Mouse (Mus musculus): ENCODE measurements around the gene Fam168a. TPM values are rescaled to one million over a fixed set of nuclear protein-coding genes. Genes with fewer than 3 reads are reported as not detected.
A peak's percentile ranks its signal among the peaks of the same experiment; 100 is the strongest.

Gene Fam168a
- polyA plus RNA-seq, 1 experiment from 2014 or later, result 13.2 TPM

DNA sequence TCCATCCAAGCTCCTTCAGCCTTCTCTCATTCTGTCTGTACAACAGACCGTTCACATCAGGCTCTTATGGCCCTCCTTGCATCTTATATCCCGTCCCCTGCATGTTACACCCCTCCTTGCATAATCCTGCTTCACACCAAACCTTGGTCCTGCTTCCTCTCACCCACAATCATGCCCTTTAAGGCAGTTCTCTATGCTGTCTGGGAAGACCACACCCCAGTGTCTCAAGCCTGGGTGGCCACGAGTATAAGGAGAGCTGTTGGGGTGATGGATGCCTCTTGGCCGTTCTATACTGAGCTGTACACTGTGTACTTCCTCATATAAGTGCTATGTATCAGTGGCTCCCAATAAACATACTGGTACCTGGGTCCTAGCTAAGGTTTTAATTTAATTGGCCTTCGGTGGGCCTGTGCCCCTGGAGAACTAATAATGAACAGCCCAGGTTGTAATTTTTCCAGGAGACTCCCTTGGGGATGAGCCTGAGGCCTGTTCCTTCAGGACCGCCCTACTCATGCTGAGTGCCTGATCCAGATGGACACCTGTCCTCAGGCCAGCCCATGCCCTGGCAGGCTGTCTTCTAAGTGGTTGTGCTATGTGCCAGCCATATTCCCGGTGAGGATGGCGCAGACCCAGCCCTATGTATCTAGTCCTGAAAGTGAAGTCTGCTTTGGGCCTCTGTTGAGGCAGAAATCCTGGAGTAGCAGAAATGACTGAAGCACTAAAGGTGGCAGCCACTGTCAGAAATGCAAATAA is 163.6 kb downstream of the Fam168a start:
- Histone ChIP-seq H3K4me2 (replicated peaks; ENCODE audit: low read depth) (no peak overlapping the region), H3K36me3 (ENCODE audit: control insufficient read depth, insufficient read depth) (no peaks in the 10 kb centered on the region; the same call in 1 of the 2 replicates), H3K4me3 (ENCODE audit: low read depth, low read length) (no peak overlapping the region), H3K27me3 (replicated peaks; ENCODE audit: control insufficient read depth, insufficient read depth, low read length) (no peaks in the 10 kb centered on the region), H3K9me3 (ENCODE audit: control insufficient read depth) (no peaks in the 10 kb centered on the region), H3K4me1 (replicated peaks; ENCODE audit: control insufficient read depth, insufficient read depth, low read length) (no peaks in the 10 kb centered on the region), H3K9ac (ENCODE audit: low read depth, low read length) (no peak overlapping the region), H3K27ac (ENCODE audit: low read depth, low read length) (no peak overlapping the region)
- 87% methylated on average over 8 of the region's 8 CpGs for WGBS
- ATAC-seq, result no peak
- TF ChIP-seq CTCF (IDR thresholded peaks at IDR 0.05; ENCODE audit: low read depth), result no peak

DNA sequence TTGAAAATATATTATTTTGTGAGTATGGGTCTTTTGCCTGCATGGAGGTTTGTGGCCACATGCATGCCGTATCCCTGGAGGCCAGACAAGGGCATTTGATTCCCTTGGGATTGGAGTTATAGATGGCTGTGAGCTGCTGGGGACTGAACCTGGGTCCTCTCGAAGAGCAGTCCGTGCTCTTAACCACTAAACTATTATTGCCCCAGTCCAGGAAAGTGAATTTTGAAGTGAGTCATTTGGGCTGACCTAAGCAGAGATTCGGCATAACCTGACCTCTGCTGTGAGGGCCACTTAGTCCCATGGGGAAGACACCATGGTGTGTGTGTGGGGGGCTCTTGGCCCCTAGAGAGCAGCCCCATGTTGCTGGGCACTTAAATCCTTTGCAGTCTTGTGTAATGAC is 164.9 kb downstream of the Fam168a start:
- no peak overlapping the region for H3K27ac ChIP-seq (ENCODE audit: low read depth, low read length)
- no peak overlapping the region for H3K4me2 ChIP-seq (replicated peaks; ENCODE audit: low read depth)
- H3K4me1 ChIP-seq (replicated peaks; ENCODE audit: control insufficient read depth, insufficient read depth, low read length), result no peaks in the 10 kb centered on the region
- no peaks in the 10 kb centered on the region for H3K9me3 ChIP-seq (ENCODE audit: control insufficient read depth)
- ATAC-seq, result no peak
- WGBS, result 86% methylated on average over 4 of the region's 4 CpGs
- no peaks in the 10 kb centered on the region for H3K27me3 ChIP-seq (replicated peaks; ENCODE audit: control insufficient read depth, insufficient read depth, low read length)
- H3K4me3 ChIP-seq (ENCODE audit: low read depth, low read length), result no peak overlapping the region
- peaks cover 3% of the 10 kb centered on the region; the same call in 1 of the 2 replicates for H3K36me3 ChIP-seq (ENCODE audit: control insufficient read depth, insufficient read depth)
- TF ChIP-seq CTCF (IDR thresholded peaks at IDR 0.05; ENCODE audit: low read depth), result no peak
- no peak overlapping the region for H3K9ac ChIP-seq (ENCODE audit: low read depth, low read length)

DNA sequence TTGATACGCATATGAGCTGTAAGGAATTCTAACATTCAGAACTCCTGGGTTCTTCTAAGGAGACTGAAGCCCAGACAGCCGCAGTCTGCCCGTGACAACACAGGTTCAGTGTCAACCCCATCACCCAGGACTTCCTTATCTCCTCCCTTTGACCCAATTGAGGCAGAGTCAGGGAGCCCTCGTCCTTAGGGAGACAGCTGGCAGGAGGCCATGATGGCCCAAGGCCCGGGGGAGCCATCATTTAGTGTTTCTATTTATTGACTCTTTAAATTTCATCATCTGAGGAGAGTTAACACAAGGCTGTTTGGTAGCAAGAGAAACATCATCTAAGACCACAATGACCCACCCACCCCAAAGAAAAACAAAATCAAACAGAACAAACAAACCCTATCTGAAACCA is 165.5 kb downstream of the Fam168a start:
- peaks cover 5% of the 10 kb centered on the region; the same call in 1 of the 2 replicates for H3K36me3 ChIP-seq (ENCODE audit: control insufficient read depth, insufficient read depth)
- no peaks in the 10 kb centered on the region for H3K4me1 ChIP-seq (replicated peaks; ENCODE audit: control insufficient read depth, insufficient read depth, low read length)
- no peak overlapping the region for H3K9ac ChIP-seq (ENCODE audit: low read depth, low read length)
- no peak for TF ChIP-seq CTCF (IDR thresholded peaks at IDR 0.05; ENCODE audit: low read depth)
- H3K9me3 ChIP-seq (ENCODE audit: control insufficient read depth), result no peaks in the 10 kb centered on the region
- 65% methylated on average over 5 of the region's 5 CpGs for WGBS
- ATAC-seq, result no peak
- H3K27ac ChIP-seq (ENCODE audit: low read depth, low read length), result no peak overlapping the region
- no peak overlapping the region for H3K4me3 ChIP-seq (ENCODE audit: low read depth, low read length)
- no peaks in the 10 kb centered on the region for H3K27me3 ChIP-seq (replicated peaks; ENCODE audit: control insufficient read depth, insufficient read depth, low read length)
- no peak overlapping the region for H3K4me2 ChIP-seq (replicated peaks; ENCODE audit: low read depth)

DNA sequence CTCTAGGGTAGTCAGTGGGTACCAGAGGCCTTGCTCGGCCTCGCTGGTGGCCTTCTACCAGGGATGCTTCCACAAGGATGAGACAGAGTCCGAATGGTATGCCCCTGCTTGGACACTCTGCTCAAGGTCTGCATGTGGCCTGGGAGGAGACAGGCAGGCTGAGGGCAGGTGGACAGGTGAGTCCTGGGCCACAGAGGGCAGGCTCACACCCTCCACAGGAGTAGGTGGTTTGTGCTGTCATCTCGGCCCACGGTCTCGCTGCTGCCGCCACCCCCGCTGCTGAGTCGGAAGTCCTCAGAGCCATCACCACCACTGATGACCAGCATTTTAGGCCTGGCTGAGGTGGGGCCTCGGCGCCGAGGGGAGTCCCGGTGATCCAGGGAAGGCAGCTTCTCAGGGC is 166.8 kb downstream of the Fam168a start:
- no peaks in the 10 kb centered on the region for H3K9me3 ChIP-seq (ENCODE audit: control insufficient read depth)
- H3K4me3 ChIP-seq (ENCODE audit: low read depth, low read length), result no peak overlapping the region
- TF ChIP-seq CTCF (IDR thresholded peaks at IDR 0.05; ENCODE audit: low read depth), result no peak
- no peak overlapping the region for H3K27ac ChIP-seq (ENCODE audit: low read depth, low read length)
- no peaks in the 10 kb centered on the region for H3K27me3 ChIP-seq (replicated peaks; ENCODE audit: control insufficient read depth, insufficient read depth, low read length)
- WGBS, result 93% methylated on average over 13 of the region's 13 CpGs
- H3K9ac ChIP-seq (ENCODE audit: low read depth, low read length), result no peak overlapping the region
- H3K36me3 ChIP-seq (ENCODE audit: control insufficient read depth, insufficient read depth), result peaks cover 18% of the 10 kb centered on the region; the same call in 1 of the 2 replicates
- H3K4me1 ChIP-seq (replicated peaks; ENCODE audit: control insufficient read depth, insufficient read depth, low read length), result no peaks in the 10 kb centered on the region
- ATAC-seq, result no peak
- no peak overlapping the region for H3K4me2 ChIP-seq (replicated peaks; ENCODE audit: low read depth)

DNA sequence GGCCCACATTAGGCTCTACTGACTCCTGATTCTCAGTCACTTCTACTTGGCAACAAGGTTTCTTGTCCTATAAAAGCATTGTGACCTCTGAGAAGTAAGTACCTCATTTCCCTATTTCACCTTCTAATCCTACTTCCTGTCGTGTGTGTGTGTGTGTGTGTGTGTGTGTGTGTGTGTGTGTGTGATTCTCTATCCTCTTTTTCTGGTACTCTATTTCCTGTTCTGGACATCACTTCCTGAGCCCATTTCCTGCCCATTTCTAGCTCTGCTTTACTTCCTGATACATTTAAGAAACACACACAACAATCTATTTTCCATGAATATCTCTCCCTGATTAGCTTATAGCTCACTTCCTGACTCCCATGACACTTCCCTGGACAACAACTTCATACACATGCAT is 169.4 kb downstream of the Fam168a start:
- Histone ChIP-seq H3K4me1 (replicated peaks; ENCODE audit: control insufficient read depth, insufficient read depth, low read length) (no peaks in the 10 kb centered on the region), H3K9ac (ENCODE audit: low read depth, low read length) (no peak overlapping the region), H3K9me3 (ENCODE audit: control insufficient read depth) (no peaks in the 10 kb centered on the region), H3K27ac (ENCODE audit: low read depth, low read length) (no peak overlapping the region), H3K4me2 (replicated peaks; ENCODE audit: low read depth) (no peak overlapping the region), H3K27me3 (replicated peaks; ENCODE audit: control insufficient read depth, insufficient read depth, low read length) (no peaks in the 10 kb centered on the region), H3K4me3 (ENCODE audit: low read depth, low read length) (no peak overlapping the region), H3K36me3 (ENCODE audit: control insufficient read depth, insufficient read depth) (peaks cover 37% of the 10 kb centered on the region)
- 47% methylated on average over 1 of the region's 1 CpGs for WGBS
- TF ChIP-seq CTCF (IDR thresholded peaks at IDR 0.05; ENCODE audit: low read depth), result no peak
- ATAC-seq, result no peak

DNA sequence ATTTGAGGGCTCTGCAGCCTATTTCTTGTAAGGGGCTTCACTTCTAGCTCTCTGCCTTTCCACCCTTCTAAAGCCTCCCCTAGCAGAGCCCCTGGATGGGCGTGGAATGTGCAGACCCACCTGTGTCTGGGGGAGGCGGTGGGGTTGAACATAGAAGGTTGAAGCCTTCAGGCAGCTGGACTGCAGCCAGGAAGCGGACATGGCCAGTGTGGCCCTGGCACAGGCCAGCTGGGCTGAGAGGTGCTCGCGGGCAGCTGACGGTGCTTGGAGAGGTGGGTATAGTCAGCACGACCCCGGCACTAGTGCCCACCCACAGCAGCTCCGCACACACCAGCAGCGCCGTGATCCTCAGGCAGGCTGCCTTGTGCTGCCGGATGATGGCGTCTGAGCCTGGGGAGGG is 169.9 kb downstream of the Fam168a start:
- Histone ChIP-seq H3K4me3 (ENCODE audit: low read depth, low read length) (no peak overlapping the region), H3K9ac (ENCODE audit: low read depth, low read length) (no peak overlapping the region), H3K4me2 (replicated peaks; ENCODE audit: low read depth) (no peak overlapping the region), H3K9me3 (ENCODE audit: control insufficient read depth) (no peaks in the 10 kb centered on the region), H3K36me3 (ENCODE audit: control insufficient read depth, insufficient read depth) (peaks cover 40% of the 10 kb centered on the region), H3K4me1 (replicated peaks; ENCODE audit: control insufficient read depth, insufficient read depth, low read length) (no peaks in the 10 kb centered on the region), H3K27me3 (replicated peaks; ENCODE audit: control insufficient read depth, insufficient read depth, low read length) (no peaks in the 10 kb centered on the region), H3K27ac (ENCODE audit: low read depth, low read length) (peak overlapping the region; percentile 41)
- WGBS, result 81% methylated on average over 13 of the region's 13 CpGs
- no peak for TF ChIP-seq CTCF (IDR thresholded peaks at IDR 0.05; ENCODE audit: low read depth)
- no peak for ATAC-seq
